Mouse (Mus musculus) midbrain, embryonic 14.5 days (tissue): ENCODE results near the gene Gm10295. TPM values are rescaled to one million over a fixed set of nuclear protein-coding genes. Genes with fewer than 3 reads are reported as not detected.

ENCODE experiments used
- ATAC-seq: fragments of 200-750 bp; cut with Nextera tagmentation; 2 replicates; pipeline ENCODE4 v1.8.0; 2017; ENCODE audit warnings: moderate number of reproducible peaks, moderate library complexity; ENCODE audit not compliant: low FRiP score, low TSS enrichment
- DNase-seq: peaks from one replicate; pipeline ENCODE4 v3.0.0-alpha.2; 2015
- H3K27ac ChIP-seq: fragments of 300-500 bp; sonication (generic); replicated peaks from 2 replicates; pipeline ENCODE4 v1.5.1; 2014; ENCODE audit warnings: mild to moderate bottlenecking, low read depth, low read length, moderate library complexity
- H3K27me3 ChIP-seq: fragments of 300-500 bp; sonication (generic); 2 replicates; pipeline ENCODE4 v1.6.1; 2014; ENCODE audit warnings: low read length, control low read depth, mixed read lengths; ENCODE audit not compliant: control insufficient read depth, insufficient read depth
- H3K36me3 ChIP-seq: fragments of 300-500 bp; sonication (generic); 2 replicates; pipeline ENCODE4 v1.6.1; 2014; ENCODE audit warnings: low read length, control low read depth; ENCODE audit not compliant: control insufficient read depth, insufficient read depth
- H3K4me1 ChIP-seq: fragments of 300-500 bp; sonication (generic); 2 replicates; pipeline ENCODE4 v1.6.1; 2014; ENCODE audit warnings: mild to moderate bottlenecking, antibody characterized with exemption, low read length, control low read depth; ENCODE audit not compliant: control insufficient read depth, insufficient read depth
- H3K4me2 ChIP-seq: fragments of 300-500 bp; sonication (generic); 2 replicates; pipeline ENCODE4 v1.6.1; 2014; ENCODE audit warnings: mild to moderate bottlenecking, low read length, moderate library complexity
- H3K4me3 ChIP-seq: fragments of 300-500 bp; sonication (generic); replicated peaks from 2 replicates; pipeline ENCODE4 v1.5.1; 2014; ENCODE audit warnings: low read depth, low read length
- H3K9ac ChIP-seq: fragments of 300-500 bp; sonication (generic); replicated peaks from 2 replicates; pipeline ENCODE4 v1.6.1; 2014; ENCODE audit warnings: mild to moderate bottlenecking, low read length, moderate library complexity
- H3K9me3 ChIP-seq: fragments of 300-500 bp; sonication (generic); 2 replicates; pipeline ENCODE4 v1.6.1; 2016; ENCODE audit warnings: low read length, control low read depth, mixed read lengths; ENCODE audit not compliant: control insufficient read depth
- WGBS: fragments of 180-500 bp; shearing (Covaris S2); extraction: QIAGEN DNeasy Blood & Tissue Kit; methylation state at CpG from one replicate; pipeline ENCODE4 v1.1.7; 2014; 5-methylcytosine and 5-hydroxymethylcytosine counted together
- polyA plus RNA-seq: library from polyadenylated mRNA; unstranded; fragments of >200 nt; fragmentation: Nextera tagmentation; extraction: Ambion mirVana; gene quantifications from 2 replicates; pipeline ENCODE4 v1.2.1, GENCODE M21; 2014

Gm10295 gene
- polyA plus RNA-seq, 1 experiment from 2014 or later = not detected

GRCm38 (mm10) chr7:71312375-71312774, 38.9 kb downstream of the Gm10295 start:
- H3K36me3 ChIP-seq = no peaks in the 10 kb centered on the region
- WGBS = 90% methylated on average over 3 of the region's 3 CpGs
- DNase-seq = no peak

DNA sequence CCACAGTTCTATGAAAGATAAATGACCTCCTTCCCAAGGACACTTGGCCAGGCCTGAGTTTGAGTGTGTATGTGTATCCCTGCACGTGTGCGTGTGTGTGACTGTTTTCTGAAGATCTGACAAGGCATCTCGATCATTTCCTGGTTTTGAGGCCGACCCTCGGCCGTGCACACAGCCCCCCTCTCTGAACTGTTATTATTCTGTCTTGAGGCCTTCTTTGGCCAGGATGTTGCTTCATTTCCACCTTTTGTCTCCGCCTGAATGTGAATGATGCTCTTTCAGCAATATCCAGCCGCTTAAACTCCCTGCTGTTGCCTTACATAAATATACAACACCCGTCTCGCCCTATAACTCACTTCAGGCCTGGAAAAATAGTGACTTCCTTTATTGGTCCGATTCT, 39.9 kb downstream of the Gm10295 start:
- no peak overlapping the region for H3K9ac ChIP-seq
- H3K27me3 ChIP-seq = no peaks in the 10 kb centered on the region
- no peak overlapping the region for H3K4me2 ChIP-seq
- 75% methylated on average over 11 of the region's 11 CpGs for WGBS
- no peak for ATAC-seq
- no peaks in the 10 kb centered on the region for H3K9me3 ChIP-seq
- H3K27ac ChIP-seq = no peak overlapping the region
- DNase-seq = no peak
- H3K36me3 ChIP-seq = no peaks in the 10 kb centered on the region
- H3K4me1 ChIP-seq = no peaks in the 10 kb centered on the region
- no peak overlapping the region for H3K4me3 ChIP-seq

More at GRCm38 (mm10) chr7:71312375-71312774, 38.9 kb downstream of the Gm10295 start:
- Histone ChIP-seq H3K27ac (no peak overlapping the region), H3K9me3 (no peaks in the 10 kb centered on the region), H3K9ac (no peak overlapping the region), H3K27me3 (no peaks in the 10 kb centered on the region), H3K4me3 (no peak overlapping the region), H3K4me2 (no peak overlapping the region), H3K4me1 (no peaks in the 10 kb centered on the region)
- no peak for ATAC-seq

GRCm38 (mm10) chr7:71308051-71308450, 43.2 kb downstream of the Gm10295 start:
- ATAC-seq (no peak), DNase-seq (no peak)
- H3K4me3 ChIP-seq = no peak overlapping the region
- no peak overlapping the region for H3K4me2 ChIP-seq
- H3K4me1 ChIP-seq = no peaks in the 10 kb centered on the region
- no peaks in the 10 kb centered on the region for H3K36me3 ChIP-seq
- no peaks in the 10 kb centered on the region for H3K27me3 ChIP-seq
- no peak overlapping the region for H3K9ac ChIP-seq
- H3K27ac ChIP-seq = no peak overlapping the region
- 80% methylated on average over 8 of the region's 8 CpGs for WGBS
- no peaks in the 10 kb centered on the region for H3K9me3 ChIP-seq

DNA sequence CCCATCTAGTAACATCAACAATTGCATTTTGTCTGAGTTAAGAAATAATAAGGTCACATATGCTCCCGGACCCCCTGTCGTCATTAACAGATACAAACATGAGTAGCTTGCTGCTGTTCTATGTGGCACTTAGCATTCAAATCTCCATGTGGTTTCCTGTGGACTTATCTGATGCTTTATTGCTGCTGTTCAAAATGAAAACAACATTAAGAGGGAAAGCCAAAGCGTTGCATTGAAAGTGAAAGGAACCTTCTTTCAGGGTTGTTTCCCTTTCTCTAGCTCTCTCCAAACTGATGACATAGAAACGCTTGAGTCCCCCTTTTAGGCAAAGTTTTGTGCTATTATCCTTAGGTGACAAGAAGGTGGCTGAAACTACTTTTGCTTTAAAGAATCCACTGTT, 48.6 kb downstream of the Gm10295 start:
- H3K4me2 ChIP-seq = no peak overlapping the region
- 74% methylated on average over 4 of the region's 4 CpGs for WGBS
- no peak overlapping the region for H3K4me3 ChIP-seq
- H3K9me3 ChIP-seq = no peaks in the 10 kb centered on the region
- ATAC-seq (no peak), DNase-seq (no peak)
- no peaks in the 10 kb centered on the region for H3K27me3 ChIP-seq
- no peak overlapping the region for H3K9ac ChIP-seq
- H3K4me1 ChIP-seq = no peaks in the 10 kb centered on the region
- no peaks in the 10 kb centered on the region for H3K36me3 ChIP-seq
- H3K27ac ChIP-seq = no peak overlapping the region
